Comparison of ENCODE assay signal across 10 mouse cellular contexts in genomic region chr17:29488257-29488977, GRCm38 (mm10). TPM values are rescaled to one million over a fixed set of nuclear protein-coding genes. Genes with fewer than 3 reads are reported as not detected.
DNase-seq lines count a peak whose midpoint lies in the region; ATAC-seq lines count a peak whose summit lies in the region.
"Had no signal": no experiment of that assay in that cellular context is flagged by ENCODE, and none has a peak within 500 bp of the region (broad histone marks: within the 10 kb centered on the region; RNA-seq: fewer than 3 reads in every experiment).

No protein-coding gene starts in this region.

- peaks cover 32% of the 10 kb centered on the region for H3K36me3 ChIP-seq in erythroblast, embryonic 14.5 days (ENCODE audit: control insufficient read depth)
- no peaks in the 10 kb centered on the region for H3K36me3 ChIP-seq in forebrain, embryonic 13.5 days (ENCODE audit: poor library complexity, severe bottlenecking)
- no peaks in the 10 kb centered on the region for H3K36me3 ChIP-seq in macrophage (ENCODE audit: inconsistent target)

- no peak overlapping the region for H3K9ac ChIP-seq in forebrain, embryonic 13.5 days

- 83% methylated on average over 8 of the region's 8 CpGs for WGBS in forebrain, embryonic 13.5 days
- WGBS in macrophage (ENCODE audit: missing documents) = 85% methylated on average over 8 of the region's 8 CpGs

- no peak overlapping the region; the same call in 1 of the 2 replicates for H3K27ac ChIP-seq in forebrain, embryonic 13.5 days
- peak overlapping the region; percentile 97 for H3K27ac ChIP-seq in macrophage

- no peak for ATAC-seq in erythroblast, adult 5-6 weeks (replicated peaks; ENCODE audit: low FRiP score, poor library complexity, severe bottlenecking)
- ATAC-seq in forebrain, embryonic 13.5 days = no peak
- no peak for ATAC-seq in CD4-positive, CD25-positive, alpha-beta regulatory T cell, adult 4 months

- H3K4me2 ChIP-seq in forebrain, embryonic 13.5 days = peak overlapping the region; percentile 94

- no peaks in the 10 kb centered on the region; the same call in 1 of the 2 replicates for H3K27me3 ChIP-seq in erythroblast, embryonic 14.5 days (ENCODE audit: control insufficient read depth)
- no peaks in the 10 kb centered on the region for H3K27me3 ChIP-seq in forebrain, embryonic 13.5 days

- H3K9me3 ChIP-seq in erythroblast, embryonic 14.5 days (ENCODE audit: control insufficient read depth, low read length) = peaks cover 4% of the 10 kb centered on the region
- H3K9me3 ChIP-seq in forebrain, embryonic 13.5 days (replicated peaks) = no peaks in the 10 kb centered on the region

- DNase-seq in kidney, adult 9 months = peak; percentile 59
- DNase-seq in kidney, postnatal 4 days = no peak
- DNase-seq in left cerebral cortex, postnatal 4 days = no peak
- DNase-seq: cerebellum, adult 18-20 months; lung, postnatal 4 days had no signal

- H3K4me3 ChIP-seq in erythroblast, embryonic 14.5 days (replicated peaks) = peak overlapping the region; percentile 79
- H3K4me3 ChIP-seq in forebrain, embryonic 13.5 days = no peak overlapping the region
- no peak overlapping the region for H3K4me3 ChIP-seq in macrophage (ENCODE audit: inconsistent target)

- intact Hi-C loops in left cerebral cortex, postnatal 4 days (cut with DNase I) = no loop called here

- H3K79me2 ChIP-seq in macrophage (ENCODE audit: inconsistent target) = peaks cover 30% of the 10 kb centered on the region

- H3K4me1 ChIP-seq in erythroblast, embryonic 14.5 days (ENCODE audit: control insufficient read depth) = peaks cover 61% of the 10 kb centered on the region
- peaks cover 20% of the 10 kb centered on the region for H3K4me1 ChIP-seq in forebrain, embryonic 13.5 days

RNA-seq across cellular contexts. Expression of gene Pim1, which starts 2.1 kb away (rescaled TPM):
- 72.6 and 76.6 TPM in 2 replicates for polyA plus RNA-seq in erythroblast, embryonic 14.5 days (2012)
- 342 and 357 TPM in 2 replicates for total RNA-seq in erythroblast, adult 5-6 weeks (2015; ENCODE audit: low replicate concordance)
- total RNA-seq in erythroblast, adult 5-6 weeks (2017; ENCODE audit: low replicate concordance) = 725 and 933 TPM in 2 replicates
- polyA plus RNA-seq in forebrain, embryonic 13.5 days (2015; fragmentation: Nextera tagmentation; extraction: Ambion mirVana) = 21.0 and 22.0 TPM in 2 replicates
- 1,000 to 10,000 TPM in 6 of 26 experiments, 100 to 1,000 TPM in 19, 10 to 100 TPM in 1; 95.1 to 1,355 (median 578) TPM for total RNA-seq in macrophage (2018; cell fraction: chromatin; rRNA removed)
- 1,000 to 10,000 TPM in 3 of 26 experiments, 100 to 1,000 TPM in 21, 10 to 100 TPM in 2; 64.1 to 1,333 (median 331) TPM for total RNA-seq in macrophage (2018; cell fraction: cytosol; rRNA removed)
- total RNA-seq in macrophage (2018; cell fraction: nucleus; rRNA removed) = 1,000 to 10,000 TPM in 10 of 26 experiments, 100 to 1,000 TPM in 15, 10 to 100 TPM in 1; 94.8 to 1,462 (median 879) TPM
- polyA plus RNA-seq in macrophage (2018) = 30.0 to 53.7 TPM (median 48.6 TPM) in 3 replicates
- total RNA-seq in left cerebral cortex, postnatal 4 days (2021) = 10 to 100 TPM; 10.5 to 12.3 TPM
- 100 to 1,000 TPM; 484 to 510 TPM for polyA plus RNA-seq in CD4-positive, CD25-positive, alpha-beta regulatory T cell, adult 4 months (2017; shearing (Covaris generic))
